Mouse (Mus musculus) erythroblast, embryonic 14.5 days (primary cell): ENCODE measurements around the gene Tmeff1.

ENCODE experiments used
- GATA1 ChIP-seq: IDR thresholded peaks from 2 replicates; pipeline ENCODE4 v1.6.1; 2012; ENCODE audit warnings: low read length, inconsistent platforms, mixed read lengths
- TAL1 ChIP-seq: IDR thresholded peaks from 3 replicates; pipeline ENCODE4 v1.6.1; 2012; ENCODE audit warnings: low read length, inconsistent platforms, mixed read lengths

DNA sequence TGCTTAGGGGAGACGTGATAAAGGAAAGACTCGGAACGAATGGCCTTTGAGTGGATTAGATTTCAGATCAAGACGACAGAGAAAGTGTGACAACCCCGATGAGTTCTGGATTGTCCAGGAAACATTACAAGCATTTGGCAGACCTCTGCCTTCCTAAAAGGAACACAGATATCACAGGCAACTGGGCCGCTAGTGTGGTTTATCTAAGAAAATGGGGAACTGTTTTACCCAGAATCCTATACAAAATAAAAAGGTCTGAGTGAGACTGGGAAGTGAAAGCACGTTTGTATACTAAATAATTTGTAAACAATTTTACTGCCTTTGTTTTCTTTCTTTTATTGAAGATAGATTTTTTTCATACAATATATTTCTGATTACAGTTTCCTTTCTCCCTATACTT, 5.9 kb downstream of the Tmeff1 start:
- no peak for TF ChIP-seq TAL1
- TF ChIP-seq GATA1 = no peak
